Mouse (Mus musculus) kidney, adult 8-10 months (tissue): Measurements from ENCODE around the gene Gm6509.
"Not testable (repeated sequence)": the region's sequence is repeated elsewhere in the genome, so short reads cannot be mapped to it uniquely, and the experiment has no call there.

Experiments used
- DNase-seq, 2 experiments: peaks; one replicate each; pipeline ENCODE4 v3.0.0; 2022

Gm6509 gene

GRCm38 (mm10) chr5:94623679-94624078 lies at the start of gene Gm6509:
Gene Gm6509 (plus strand): TSS chr5:94623979.
- not testable (repeated sequence) for DNase-seq

GRCm38 (mm10) chr5:94616242-94616641 lies 7.5 kb upstream of the Gm6509 start, which contains the start of gene Gm3147:
Gene Gm3147 (minus strand): TSS chr5:94616342.
- not testable (repeated sequence) for DNase-seq

GRCm38 (mm10) chr5:94648082-94648481 lies 24.3 kb downstream of the Gm6509 start, which contains the start of gene Gm6205:
Gene Gm6205 (plus strand): TSS chr5:94648382.
- not testable (repeated sequence) for DNase-seq
